Mouse (Mus musculus) ovary, postnatal 10 days (tissue): ENCODE measurements around the gene Klk7.

Experiments used
- DNase-seq: peaks from one replicate; pipeline ENCODE4 v3.0.0; 2022; ENCODE audit warnings: low spot score

The Klk7 gene

DNA sequence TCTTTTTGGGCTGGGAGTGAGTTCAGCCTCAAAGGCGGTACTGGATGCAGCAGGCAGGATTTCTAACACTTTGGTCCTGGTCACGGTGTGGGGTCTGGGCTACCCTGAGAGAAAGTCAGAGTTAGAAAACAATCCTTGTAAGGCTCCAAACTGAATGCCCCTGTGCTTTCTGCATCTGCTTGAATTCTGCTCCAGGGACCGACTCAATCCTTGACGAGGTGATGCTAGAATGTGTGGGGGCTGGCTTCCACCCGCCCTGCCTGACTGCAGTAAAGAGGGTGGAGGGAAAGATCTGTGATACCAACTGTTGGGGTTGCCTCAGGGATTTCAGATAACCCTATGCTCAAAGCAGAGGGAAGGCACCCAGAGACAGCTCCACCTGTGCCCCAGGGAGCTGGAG is at the start of gene Klk7:
TSS of gene Klk7 (plus strand) at position 301 of the 400 bp plus-strand sequence.
- DNase-seq = no peak

DNA sequence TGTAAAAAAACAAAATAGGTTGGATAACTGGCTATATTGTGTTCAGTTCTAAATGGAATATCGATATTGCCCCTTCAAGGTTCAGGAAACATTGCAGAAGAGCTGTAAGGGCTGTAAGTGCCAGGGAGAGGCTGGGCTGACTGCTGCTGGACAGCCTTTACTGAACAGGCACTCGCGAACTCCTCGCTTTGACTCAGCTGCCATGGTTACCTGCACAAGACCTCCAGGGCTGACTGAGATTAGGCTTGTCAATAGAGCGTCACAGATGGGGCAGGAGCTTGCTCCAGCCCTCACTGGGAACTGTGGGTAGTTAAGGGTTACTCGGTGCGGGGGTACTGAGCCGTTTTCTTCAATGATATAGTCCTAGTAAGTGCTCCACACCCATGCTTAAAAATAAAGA is 44.6 kb upstream of the Klk7 start:
- no peak for DNase-seq

DNA sequence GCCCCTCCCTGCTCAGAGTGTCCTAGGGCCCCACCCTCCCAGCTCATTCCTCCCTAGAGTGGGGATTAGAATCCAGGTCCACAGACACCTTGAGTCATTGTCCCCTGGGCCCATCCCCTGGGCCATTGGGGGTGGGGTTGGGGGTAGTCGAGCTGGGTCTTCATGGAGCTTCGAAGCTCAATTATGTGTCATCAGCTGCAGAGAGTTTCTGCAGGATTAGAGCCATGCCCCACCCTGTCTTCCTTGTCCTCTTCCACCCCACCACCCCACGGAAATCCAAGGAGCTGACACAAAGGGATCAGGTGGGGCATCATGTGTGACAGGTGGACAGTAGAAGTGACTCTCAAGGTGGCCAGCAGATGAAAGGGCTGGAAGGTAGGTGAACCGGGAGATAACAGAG is 42.5 kb upstream of the Klk7 start, which contains the start of gene Klk12:
TSS of gene Klk12 (plus strand) at position 301 of the 400 bp plus-strand sequence.
- DNase-seq = no peak

DNA sequence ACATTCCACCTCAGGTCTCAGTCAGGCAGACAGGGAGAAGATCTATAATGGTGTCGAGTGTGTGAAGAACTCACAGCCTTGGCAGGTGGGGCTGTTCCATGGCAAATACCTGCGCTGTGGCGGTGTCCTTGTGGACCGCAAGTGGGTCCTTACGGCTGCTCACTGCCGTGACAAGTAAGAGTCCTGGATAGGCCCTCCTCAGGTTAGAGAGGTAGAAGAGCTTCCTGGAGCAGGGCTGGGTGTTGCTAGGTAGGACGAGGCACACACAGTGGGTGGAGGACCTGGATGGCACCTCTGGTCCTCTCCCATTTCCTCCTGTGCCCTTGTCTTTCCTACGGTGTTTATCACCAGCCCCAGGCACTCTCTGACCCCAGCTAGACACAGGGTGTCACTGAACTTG is 41.5 kb upstream of the Klk7 start:
- DNase-seq = no peak

DNA sequence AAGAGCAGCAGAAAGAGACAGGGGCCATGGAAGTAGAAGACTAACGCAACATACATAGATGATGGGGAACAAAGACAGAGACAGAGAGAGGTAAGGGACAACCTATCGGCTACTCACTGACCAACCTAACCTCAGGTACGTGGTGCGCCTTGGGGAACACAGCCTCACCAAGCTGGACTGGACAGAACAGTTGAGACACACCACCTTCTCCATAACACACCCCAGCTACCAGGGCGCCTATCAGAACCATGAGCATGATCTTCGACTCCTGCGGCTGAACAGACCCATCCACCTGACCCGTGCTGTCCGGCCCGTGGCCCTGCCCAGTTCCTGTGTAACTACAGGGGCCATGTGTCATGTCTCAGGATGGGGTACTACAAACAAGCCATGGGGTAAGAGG is 40.4 kb upstream of the Klk7 start:
- no peak for DNase-seq

DNA sequence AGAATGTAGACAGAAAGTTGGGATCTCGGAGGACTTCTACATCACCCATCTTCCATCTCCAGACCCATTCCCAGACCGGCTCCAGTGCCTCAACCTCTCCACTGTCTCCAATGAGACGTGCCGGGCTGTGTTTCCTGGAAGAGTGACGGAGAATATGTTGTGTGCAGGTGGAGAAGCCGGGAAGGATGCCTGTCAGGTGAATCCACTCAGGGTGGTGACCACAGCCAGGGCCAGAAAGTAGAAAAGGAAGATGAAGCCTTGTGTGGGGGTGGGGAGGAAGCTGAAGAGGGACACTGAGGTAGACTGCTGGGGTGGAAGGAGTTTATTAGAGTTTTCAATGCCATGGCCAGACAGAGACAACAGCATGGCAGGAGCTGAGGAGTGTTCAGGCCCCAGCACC is 39.2 kb upstream of the Klk7 start:
- DNase-seq = no peak

DNA sequence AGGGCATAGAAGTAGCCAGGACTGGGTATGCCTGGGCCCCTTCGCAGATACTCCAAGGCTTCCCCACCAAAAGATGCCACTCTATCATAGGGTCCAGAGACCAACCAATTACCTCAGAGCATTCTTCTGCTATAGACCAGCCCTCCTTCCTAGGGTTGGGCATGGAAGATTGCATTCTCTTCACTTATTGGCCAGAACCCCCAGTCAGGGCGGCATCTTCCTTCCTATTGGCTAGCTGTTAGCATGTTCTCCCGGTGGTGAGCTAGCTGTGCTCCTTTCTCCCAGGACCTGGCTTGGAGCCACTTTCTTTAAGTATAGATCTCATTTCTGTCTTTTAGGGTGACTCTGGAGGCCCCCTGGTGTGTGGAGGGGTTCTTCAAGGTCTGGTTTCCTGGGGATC is 38.2 kb upstream of the Klk7 start:
- no peak for DNase-seq

DNA sequence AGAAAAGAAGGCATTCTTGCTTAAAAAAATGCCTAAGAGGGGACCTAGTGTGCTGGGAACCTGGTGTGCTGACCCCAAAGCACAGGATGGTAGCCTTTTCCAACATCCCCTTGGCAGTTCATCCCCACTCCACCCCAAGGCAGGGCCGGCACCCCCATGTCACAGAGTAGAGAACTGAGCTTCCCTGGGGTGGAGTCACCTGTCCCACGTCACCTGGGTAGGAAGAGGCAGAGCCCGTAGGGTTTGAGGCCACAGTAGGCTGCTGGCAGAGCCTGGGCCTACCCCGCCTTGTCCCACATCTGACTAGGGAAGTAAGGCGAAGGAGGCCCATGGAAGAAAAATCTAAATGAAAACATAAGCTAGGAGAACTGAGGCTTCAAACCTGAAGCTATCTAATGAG is 36.7 kb upstream of the Klk7 start, which contains the start of gene Klk11:
TSS of gene Klk11 (plus strand) at position 241 of the 400 bp plus-strand sequence.
- DNase-seq = no peak

DNA sequence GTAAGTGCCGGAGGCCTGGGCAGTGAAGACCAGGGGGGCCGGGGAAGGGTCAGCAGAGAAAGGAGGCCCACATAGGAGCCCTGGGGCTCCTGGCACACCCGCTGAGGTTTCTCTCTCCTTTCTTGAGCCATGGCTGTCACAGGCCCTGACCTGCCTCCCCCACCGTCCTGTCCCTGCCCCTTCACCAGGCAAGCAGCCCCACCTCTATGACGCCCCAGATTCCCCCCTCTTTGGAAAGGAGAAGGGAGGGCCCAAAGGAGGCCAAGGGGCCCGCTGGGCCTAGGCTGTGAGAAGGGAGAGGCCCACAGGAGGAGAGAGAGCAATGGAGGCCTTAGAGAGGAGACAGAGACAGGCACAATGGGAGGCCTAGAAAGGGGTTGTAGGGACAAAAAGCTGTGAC is 36.3 kb upstream of the Klk7 start:
- no peak for DNase-seq

DNA sequence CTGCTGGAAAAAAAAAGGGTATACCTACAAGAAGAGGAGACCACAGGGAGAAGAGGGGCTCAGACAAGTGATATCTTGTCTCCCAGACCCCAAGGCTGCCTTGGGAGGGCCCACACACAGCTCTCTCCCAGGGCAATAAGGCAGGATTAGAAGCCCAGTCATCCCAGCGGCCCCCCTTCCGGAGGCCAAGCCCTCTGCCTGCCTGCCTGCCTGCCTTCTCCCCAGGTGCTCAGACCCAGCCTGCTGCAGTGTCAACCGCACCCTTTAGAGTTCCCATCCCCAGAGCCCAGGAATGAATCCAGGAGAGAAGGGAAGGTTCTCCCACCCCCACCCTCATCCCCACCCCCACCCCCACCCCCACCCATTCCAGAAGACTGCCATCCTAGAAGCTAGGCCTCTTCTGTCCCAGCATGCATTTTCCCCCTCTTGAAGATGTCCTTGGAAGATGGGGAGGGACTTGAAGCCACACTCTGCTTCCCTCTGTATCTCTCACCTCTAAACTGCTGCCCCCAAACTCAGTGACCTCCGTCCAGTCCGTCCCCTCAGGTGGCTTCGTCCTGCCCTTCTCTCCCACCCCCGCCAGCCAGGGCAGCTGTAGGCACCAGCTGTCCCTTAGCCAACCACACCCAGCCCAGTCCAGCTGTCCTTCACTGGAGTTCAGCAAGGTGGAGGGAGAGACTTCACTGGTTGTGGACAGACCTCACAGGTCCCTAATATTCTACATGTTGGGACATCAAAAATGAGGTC is 35.6 kb upstream of the Klk7 start:
- DNase-seq = no peak

DNA sequence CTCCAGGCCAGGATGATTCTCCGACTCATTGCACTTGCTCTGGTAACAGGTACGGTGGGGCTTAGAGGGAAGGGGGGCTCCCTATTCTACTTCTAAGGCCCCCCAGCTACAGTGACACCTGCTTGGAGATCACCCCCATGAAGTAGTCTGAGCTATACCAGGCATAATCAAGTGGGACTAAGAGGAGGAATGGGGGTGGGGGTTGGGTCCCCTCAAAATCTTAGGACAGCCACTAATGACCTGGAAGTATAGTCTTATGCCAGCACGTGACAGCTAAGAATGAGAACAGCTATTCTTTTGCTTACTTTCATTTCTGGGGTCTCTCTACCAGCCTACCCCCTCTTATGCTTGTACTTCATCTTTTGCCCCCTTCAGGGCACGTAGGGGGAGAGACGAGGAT is 34.6 kb upstream of the Klk7 start:
- no peak for DNase-seq

DNA sequence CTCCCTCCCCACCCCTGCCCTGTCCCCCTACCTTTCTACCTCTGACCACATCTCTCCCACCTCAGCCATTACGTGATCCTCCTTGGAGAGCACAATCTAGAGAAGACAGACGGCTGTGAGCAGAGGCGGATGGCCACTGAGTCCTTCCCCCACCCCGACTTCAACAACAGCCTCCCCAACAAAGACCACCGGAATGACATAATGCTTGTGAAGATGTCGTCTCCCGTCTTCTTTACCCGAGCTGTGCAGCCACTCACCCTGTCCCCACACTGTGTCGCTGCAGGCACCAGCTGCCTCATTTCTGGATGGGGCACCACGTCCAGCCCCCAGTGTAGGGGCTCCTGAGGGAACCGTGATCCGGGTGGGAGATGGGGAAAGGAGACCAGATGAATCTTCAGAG is 33.7 kb upstream of the Klk7 start:
- no peak for DNase-seq

DNA sequence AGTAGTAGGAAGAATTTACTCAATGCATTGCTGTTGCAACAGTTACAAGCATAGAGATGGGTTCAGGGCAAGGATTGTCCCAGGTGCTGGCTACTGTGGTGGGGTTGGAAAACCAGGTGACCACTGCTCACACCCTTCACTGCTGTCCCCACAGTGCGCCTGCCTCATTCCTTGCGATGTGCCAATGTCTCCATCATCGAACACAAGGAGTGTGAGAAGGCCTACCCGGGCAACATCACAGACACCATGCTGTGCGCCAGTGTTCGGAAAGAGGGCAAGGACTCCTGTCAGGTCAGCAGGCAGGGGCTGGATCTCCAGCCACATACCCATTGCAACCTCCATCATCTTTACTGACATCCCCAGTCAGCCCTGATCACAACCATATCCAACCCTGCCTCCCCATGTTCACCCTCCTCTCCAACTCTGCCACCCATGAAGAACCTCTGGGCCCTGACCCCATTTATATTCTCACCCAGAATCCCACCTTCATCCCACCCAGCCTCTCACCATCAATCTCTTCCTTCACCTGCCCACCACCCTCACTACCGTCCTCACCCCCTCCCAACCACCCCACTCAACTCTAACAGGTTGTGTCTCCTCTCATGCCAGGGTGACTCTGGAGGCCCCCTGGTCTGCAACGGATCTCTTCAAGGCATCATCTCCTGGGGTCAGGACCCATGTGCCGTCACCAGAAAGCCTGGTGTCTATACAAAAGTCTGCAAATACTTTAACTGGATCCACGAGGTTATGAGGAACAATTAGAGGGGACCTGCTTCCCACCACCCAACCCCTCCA is 32.7 kb upstream of the Klk7 start:
- no peak for DNase-seq

DNA sequence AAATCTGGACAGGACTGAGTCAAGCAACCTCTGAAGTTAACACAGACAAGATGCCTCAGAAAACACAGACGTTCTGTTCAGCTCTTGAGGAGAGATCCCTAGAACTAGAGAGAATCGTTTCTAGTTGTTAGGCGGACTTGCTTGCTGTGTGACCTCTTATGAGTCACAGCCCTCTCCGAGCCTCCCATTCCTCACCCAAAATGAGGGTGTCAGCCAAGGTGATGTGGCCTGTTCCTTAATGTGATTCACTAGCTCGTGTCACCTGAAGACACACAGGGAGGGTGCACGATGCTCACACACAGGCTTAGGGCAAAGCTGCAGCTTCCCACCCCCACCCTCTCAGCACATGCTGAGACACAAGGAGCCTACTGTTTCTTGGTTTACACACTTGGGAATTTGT is 30.9 kb upstream of the Klk7 start:
- no peak for DNase-seq

DNA sequence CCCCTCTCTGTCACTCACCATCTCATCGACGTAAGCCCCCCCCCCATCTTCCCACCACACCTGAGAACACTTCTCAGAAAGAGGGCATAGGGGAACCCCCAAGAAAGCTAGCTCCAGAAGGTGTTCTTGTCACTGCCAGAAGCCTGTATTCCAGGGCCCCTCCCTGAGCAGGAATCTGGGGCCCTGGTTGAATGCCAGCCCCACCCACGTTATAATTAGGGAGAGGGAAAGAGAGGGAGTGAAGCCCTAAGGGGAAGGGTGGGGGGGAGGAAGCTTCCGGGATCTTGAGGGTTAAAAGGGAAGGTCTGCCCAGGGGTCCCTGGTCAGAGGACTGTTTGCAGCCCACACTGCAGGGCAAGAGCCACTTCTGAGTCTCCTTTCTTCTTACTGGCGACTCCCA is 30.3 kb upstream of the Klk7 start, which contains the start of gene Klk10:
TSS of gene Klk10 (plus strand) at position 290 of the 400 bp plus-strand sequence.
- DNase-seq = no peak

DNA sequence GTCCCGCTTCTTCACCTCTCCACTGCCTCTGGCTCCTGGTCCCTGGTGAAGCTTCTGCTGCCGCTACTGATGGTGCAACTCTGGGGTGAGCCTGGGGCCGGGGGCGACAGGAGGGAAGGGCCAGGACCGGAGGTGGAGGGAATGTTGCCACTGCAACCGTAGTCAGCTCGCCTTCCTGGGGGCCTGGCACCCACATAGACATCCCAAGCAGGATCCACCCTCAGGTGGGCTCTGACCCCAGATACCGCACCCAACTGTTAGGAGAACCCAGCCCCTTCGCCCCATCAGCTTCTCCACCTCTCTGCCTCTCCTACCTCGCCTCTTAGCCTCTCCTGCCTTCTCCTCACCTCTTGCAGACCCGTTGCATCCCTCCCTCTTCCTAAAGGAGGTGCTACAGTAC is 29.6 kb upstream of the Klk7 start:
- DNase-seq = no peak

DNA sequence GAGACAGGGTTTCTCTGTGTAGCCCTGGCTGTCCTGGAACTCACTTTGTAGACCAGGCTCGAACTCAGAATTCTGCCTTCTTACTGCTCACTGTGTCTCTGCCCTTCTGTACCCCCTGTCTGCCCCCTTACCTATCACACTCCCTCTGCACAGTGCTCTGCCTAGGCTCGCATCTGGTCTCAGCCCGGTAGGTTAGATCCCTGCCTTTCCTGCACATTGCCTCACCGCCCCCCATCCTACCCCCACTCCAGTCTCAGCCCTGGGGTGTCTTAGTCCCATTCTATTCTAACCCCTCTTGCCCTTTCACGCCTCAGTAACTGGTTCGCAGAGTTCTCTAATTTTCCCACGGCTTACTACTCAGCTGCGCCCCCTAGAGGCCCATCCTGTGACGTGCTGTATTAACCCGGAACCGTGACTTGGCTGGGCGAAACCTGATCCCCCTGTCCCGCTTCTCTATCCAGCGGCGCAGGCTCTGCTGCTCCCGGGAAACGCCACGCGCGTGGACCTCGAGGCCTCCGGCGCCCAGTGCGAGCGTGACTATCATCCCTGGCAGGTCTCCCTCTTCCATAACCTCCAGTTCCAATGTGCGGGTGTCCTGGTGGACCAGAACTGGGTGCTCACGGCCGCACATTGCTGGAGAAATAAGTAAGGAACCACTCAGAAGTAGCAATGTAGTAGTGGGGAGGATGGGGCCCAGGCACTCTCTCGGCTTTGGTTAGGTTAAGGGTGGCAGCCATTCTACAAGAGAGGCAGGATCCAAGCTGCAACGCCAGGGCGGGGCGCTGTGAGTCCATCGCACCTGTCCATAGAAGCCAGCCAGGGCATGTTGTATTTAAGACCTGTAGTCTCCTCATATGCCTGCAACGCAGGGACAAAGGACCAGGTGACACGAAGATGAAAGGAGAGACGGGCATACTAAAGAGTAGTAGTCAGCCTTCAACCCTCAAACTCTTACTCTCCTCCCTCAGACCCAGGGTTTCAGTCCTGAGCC is 28.5 kb upstream of the Klk7 start:
- DNase-seq = peak; percentile 67

DNA sequence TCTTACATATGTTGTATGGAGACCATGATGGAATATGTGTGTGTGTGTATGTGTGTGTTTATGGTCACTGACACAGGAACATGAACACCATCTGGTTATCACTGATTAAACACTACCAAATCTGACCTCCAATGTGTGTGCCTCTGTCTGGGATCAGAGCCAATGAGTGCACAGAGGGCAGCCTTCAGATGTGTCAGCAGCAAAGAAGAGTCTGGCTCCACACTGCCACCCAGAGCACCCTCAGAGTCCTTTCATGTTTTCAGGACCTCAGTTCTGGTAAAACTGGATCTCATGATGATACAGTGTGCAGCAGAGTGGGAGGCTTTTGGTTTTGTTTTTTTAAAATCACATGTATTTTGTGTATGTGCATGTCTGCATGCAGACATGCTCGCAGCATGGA is 25.8 kb upstream of the Klk7 start:
- no peak for DNase-seq

DNA sequence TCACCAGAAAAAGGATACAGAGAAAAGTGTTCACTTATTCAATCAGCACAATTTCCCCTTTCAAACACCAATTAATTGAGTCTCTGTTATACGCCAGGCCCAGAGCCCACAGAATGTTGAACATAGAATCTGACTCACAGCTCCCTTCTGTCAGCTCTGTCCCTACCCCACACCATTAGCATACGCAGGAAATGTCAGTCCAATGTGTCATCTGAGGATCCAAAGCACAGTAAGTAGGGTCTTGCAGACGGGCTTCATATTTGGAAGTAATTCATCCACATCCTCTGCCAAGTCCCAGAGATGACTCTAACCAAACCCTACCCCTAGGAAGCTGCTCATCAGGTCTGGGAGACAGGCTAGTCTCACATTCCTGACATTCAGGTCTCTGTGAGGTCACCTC is 23.0 kb upstream of the Klk7 start:
- no peak for DNase-seq

DNA sequence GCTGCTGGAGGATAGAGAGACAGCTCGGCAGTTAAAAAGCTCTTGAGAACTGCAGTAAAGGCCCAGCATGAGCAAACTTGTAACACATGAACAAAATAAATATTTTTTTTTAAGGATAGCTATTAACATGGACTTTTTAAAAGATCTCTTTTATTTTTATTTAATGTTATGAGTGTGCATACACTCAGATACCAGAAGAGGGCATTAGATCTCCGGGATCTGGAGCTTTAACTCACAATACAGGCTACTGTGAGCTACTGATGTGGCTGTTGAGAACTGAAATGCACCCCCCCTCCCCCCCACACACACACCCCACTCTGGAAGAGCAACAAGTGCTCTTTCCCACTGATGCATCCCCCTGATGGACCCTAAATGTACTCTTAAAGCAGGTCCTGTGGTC is 21.8 kb upstream of the Klk7 start:
- DNase-seq = no peak

DNA sequence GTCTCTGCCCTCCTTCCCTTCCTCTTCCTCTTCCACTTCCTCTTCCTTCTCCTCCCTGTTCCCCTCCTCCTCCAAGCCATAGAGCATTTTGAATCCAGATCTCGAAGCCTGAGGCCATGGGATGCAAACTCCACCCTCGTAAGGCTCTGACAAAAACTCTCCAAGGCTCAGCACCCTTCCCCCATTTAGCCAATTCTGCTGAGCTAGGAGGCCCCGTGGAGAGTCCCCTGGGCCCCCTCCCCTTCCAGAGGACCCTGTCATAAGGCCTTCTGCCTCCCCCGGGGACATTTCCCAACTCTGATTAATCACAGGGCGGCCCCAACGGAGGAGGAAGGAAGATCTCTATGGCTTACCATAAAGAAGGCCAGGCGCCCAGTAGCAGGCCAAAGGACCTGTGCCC is 19.5 kb upstream of the Klk7 start, which contains the start of gene Klk9:
TSS of gene Klk9 (plus strand) at position 301 of the 400 bp plus-strand sequence.
- DNase-seq = no peak

DNA sequence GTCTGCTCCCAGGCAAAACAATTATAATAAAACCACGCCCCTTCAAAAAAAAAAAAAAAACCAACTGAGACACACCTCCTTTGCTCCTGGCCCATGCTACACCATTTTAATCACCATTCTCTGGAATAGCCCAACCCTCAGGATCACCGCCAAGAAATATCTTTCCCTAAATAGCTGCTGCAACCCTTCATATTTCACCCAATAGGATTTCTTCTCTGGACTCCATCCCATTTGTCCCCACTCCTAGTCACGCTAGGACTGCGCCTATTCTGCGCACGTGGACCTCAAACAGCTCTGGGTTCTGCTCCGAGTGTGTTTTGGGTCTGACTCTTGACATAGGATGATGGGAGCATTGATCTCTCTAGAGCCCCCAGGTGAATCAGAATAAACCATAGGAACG is 14.7 kb upstream of the Klk7 start:
- no peak for DNase-seq
